14 mouse cellular contexts compared by ENCODE assay signal in genomic region chr6:39334224-39334623, GRCm38 (mm10). TPM values are rescaled to one million over a fixed set of nuclear protein-coding genes. Genes with fewer than 3 reads are reported as not detected.
A peak's percentile ranks its signal among the peaks of the same experiment; 100 is the strongest.
DNase-seq lines count a peak whose midpoint lies in the region; ATAC-seq lines count a peak whose summit lies in the region.
"Had no signal": no experiment of that assay in that cellular context is flagged by ENCODE, and none has a peak within 500 bp of the region (broad histone marks: within the 10 kb centered on the region; RNA-seq: fewer than 3 reads in every experiment).

No protein-coding gene starts in this region.

- DNase-seq in spleen, adult 12 weeks (ENCODE audit: low spot score) = peak; percentile 42
- no peak for DNase-seq in spleen, postnatal 14 days (ENCODE audit: low spot score in 2 of 2)
- peak; percentile 89 for DNase-seq in induced T-regulatory cell, adult 2 months (ENCODE audit: low read depth)
- DNase-seq in lung, adult 18-20 months = no peak
- DNase-seq in cerebellum, adult 9-10 months = no peak
- DNase-seq in urinary bladder, postnatal 10 days (ENCODE audit: low spot score) = no peak
- DNase-seq: adrenal gland, adult 8-10 months; cerebellum, postnatal 14 days; heart, postnatal 36 days; thymus, postnatal 14 days had no signal

- peak; percentile 97 for ATAC-seq in CD4-positive, CD25-positive, alpha-beta regulatory T cell, adult 4 months
- ATAC-seq in neutrophil, adult 5-6 weeks (ENCODE audit: extremely low read depth, insufficient number of reproducible peaks, low FRiP score, poor library complexity, severe bottlenecking) = peak; percentile 95

RNA-seq across cellular contexts. Expression of gene Slc37a3, which starts 43.3 kb away (rescaled TPM):
- 10 to 100 TPM; 37.0 to 55.1 TPM for polyA plus RNA-seq in CD4-positive, CD25-positive, alpha-beta regulatory T cell, adult 4 months (2017; shearing (Covaris generic))
- total RNA-seq in neutrophil, adult 5-6 weeks (2017) = 28.6 and 29.4 TPM in 2 replicates

RNA-seq across cellular contexts. Expression of gene Rab19, which starts 46.8 kb away (rescaled TPM):
- 10 to 100 TPM; 65.0 to 65.3 TPM for polyA plus RNA-seq in CD4-positive, CD25-positive, alpha-beta regulatory T cell, adult 4 months (2017; shearing (Covaris generic))
- total RNA-seq in neutrophil, adult 5-6 weeks (2017) = 9.5 and 15.6 TPM in 2 replicates
- total RNA-seq: layer of hippocampus, postnatal 25 days had no signal
- polyA plus RNA-seq: neural tube, embryonic 13.5 days had no signal

Comparison
In these comparisons a context has a peak if more than half of its experiments do, and no peak if none do; other contexts are left out.
1. DNase-seq: peak in spleen, adult 12 weeks (single experiment) and induced T-regulatory cell, adult 2 months (single experiment); none in spleen, postnatal 14 days (0 of 2), lung, adult 18-20 months (0 of 2), cerebellum, adult 9-10 months (single experiment) and urinary bladder, postnatal 10 days (single experiment).